Mouse (Mus musculus) layer of hippocampus, adult 9-10 months (tissue): ENCODE measurements around the gene Zfp952.
A peak's percentile ranks its signal among the peaks of the same experiment; 100 is the strongest.
"Not testable (repeated sequence)": the region's sequence is repeated elsewhere in the genome, so short reads cannot be mapped to it uniquely, and the experiment has no call there.

Source experiments
- DNase-seq: peaks from one replicate; pipeline ENCODE4 v3.0.0; 2022; ENCODE audit warnings: low spot score

Zfp952 gene

DNA sequence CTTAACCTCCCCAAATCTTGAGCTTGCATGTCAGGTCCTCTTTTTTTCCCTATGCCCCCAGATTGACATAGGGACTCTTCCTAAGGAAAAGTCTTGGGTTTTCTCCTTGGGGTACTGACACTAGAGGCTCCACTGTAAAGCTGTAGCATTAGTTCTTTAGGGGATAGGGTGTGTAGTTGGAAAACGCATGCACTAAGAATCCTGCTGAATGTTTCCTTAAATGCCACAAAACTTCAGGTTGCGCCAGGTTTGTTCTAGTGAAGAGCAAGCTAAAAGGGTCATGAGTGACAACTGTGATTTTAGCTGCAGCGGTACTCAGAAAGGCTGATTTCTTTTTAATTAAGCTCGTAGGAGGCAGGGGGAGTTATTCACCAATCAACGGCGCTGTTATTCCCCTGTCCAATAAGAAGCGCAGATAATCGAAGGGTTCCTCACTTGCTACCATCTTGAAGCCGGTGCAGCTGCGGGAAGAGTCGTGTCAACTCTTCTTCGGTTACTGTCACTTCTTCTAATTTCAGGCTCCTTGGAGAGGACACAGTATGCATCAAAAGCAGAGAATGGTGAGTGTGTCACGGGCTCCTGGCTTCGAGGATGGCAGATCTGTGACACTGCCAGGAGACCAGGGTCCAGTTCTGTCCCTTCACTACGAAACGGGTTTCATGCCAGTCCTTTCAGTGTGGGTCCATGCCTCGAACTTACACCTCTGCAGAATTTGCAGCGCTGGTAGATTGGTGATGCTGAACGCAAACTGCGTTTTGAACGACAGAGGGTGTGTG is at the start of gene Zfp952:
Gene Zfp952, plus strand, starts transcription at position 431 of the 776 bp plus-strand sequence.
- DNase-seq, result peak; percentile 93

DNA sequence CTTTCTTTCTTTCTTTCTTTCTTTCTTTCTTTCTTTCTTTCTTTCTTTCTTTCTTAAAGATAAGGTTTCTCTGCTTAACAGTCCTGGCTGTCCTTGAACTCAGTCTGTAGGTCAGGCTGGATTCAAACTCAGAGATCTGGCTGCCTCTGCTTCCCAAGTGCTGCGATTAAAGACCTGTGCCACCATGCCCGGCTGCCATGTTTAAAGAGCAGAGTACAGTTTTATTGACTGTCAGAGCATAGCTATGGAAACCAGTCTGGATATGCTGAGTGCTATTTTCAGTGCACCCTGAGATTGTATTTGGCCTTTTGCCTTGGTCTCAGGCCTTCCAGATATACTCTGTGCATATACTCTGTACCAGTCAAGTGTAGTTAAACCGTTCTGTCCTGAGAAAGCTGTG is 49.3 kb upstream of the Zfp952 start:
- DNase-seq, result no peak

DNA sequence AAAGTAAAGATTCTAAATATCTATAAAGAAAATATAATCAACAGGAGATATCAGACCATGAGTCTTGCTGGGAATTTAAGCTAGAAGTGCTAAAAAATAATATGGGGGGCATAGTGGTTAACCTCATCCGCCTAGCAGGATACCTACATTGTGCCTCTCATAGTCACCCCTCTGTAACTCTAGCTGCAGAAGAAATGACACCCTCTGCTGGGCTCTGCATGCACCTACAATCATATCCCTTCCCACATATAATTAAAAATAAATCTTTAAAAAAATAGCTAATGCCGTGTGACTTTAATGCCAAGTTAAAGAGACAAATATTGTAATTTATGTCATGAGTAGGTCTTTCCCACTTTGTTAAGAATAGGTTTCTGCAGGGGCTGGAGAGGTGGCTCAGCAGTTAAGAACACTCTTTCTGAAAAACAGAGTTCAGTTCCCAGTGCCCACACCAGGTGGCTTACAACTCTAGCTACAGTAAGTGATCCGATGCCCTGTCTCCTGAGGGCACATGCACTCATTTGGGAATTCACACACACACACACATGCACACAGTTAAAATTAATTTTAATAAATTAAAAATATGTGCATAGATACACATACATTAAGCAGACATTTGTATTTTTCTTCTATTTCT is 48.4 kb upstream of the Zfp952 start:
- no peak for DNase-seq

GRCm38 (mm10) chr17:32946716-32947115 is 46.2 kb upstream of the Zfp952 start:
- no peak for DNase-seq

- DNase-seq, result peak; percentile 80
These were observed 45.6 kb upstream of the Zfp952 start, which contains the start of gene Cyp4f13 for GRCm38 (mm10) chr17:32947215-32947914. TSS of gene Cyp4f13 (minus strand) at chr17:32947402.

GRCm38 (mm10) chr17:32950136-32950535 is 42.8 kb upstream of the Zfp952 start:
- no peak for DNase-seq

- no peak for DNase-seq
These were observed 41.9 kb upstream of the Zfp952 start for GRCm38 (mm10) chr17:32951006-32951405.

DNA sequence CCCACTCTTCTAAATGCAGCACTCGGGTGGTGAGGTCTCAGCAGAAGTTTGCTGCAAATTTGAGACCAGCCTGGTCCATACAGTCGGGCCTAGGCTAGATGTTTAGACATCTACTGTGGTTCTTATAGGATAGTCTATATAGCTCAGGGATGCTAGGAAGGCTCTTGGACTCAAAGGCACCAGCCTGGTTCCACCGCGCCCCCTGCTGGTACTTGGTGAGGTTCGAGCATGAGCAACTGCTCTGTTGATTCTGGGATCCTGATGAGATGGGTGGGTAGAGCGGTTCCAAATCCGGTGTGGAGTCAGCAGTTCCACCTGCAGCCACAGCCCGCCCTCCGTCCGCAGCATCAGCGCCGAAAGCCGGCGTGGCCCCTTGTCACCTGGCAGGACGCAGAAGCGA is 41.5 kb upstream of the Zfp952 start:
- peak; percentile 64 for DNase-seq

DNA sequence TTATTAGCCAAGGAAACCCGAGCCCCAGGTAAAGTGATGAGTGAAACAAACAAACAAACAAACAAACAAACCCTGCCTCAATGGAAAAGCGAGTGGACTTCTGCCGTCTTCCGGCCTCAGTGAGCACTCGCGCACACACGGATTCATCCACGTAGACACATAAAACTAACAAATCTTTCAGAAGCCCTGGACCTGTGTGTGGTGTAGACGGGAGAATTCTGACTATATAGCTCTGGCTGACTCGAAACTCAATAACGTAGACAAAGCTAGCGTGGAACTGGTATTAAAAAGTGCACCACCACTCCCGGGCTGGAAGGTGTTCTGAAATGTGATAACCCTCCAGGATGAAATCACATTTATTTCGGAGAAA is 27.7 kb upstream of the Zfp952 start:
- DNase-seq, result no peak

DNA sequence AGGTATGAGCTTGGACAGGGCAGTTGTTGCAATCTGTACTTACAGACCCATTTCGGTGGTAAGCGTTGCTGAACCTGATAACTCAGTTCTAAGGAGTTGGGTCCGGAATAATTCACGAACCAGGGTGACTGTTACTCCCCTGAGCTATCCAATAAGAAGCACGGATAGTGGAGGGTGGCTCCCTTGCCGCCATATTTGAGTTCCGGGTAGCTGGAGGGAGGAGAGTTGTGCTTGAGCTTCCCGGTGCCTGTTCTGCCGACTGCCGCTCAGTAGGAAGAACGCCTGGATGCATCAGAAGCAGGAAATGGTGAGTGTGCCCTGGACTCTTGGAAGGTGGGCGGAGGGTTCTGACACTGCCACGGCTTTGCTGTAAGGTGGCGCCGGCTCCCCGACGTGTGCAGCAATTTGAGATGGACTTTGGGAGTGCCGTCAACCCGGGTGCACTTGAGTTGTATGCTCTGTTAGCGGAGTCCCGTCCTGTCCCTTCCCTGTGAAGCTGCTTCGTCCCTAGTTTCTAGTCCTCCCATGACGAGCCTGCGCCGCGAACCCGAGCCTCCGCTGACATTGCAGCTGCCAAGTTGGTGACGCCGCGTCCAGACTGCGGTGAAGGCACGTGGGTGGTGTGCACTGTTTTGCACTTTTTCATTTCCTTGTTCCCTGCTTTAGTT is 27.2 kb upstream of the Zfp952 start, which contains the start of gene Zfp472:
Gene Zfp472, plus strand, starts transcription at position 192 of the 668 bp plus-strand sequence.
- DNase-seq, result peak; percentile 95

GRCm38 (mm10) chr17:32981361-32981760 is 11.6 kb upstream of the Zfp952 start:
- DNase-seq, result no peak

DNA sequence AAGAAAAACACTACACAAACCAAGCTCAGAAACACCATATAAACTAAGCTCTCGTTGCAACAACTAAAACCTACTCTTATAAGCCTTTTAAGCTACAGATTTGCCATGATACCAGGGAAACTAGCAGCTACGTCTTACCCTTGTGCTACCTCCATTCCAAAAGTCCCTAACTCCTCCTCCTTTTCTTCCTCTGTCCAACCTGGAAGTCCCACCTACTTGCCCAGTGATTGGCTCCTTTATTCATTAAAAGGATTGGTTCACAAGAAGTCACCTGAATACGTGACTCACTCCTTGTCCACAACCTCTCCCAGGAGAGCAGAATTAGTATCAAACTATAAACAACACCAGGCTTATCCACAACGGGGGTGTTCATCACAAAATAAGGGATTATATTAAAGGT is 6.6 kb upstream of the Zfp952 start:
- no peak for DNase-seq

GRCm38 (mm10) chr17:32991965-32992698 is 797 bp upstream of the Zfp952 start:
- DNase-seq, result no peak

- DNase-seq, result no peak
These were observed 5.6 kb downstream of the Zfp952 start for GRCm38 (mm10) chr17:32998492-32998891.

GRCm38 (mm10) chr17:33008337-33008736 is 15.4 kb downstream of the Zfp952 start:
- DNase-seq, result no peak

- DNase-seq, result not testable (repeated sequence)
These were observed 27.5 kb downstream of the Zfp952 start for GRCm38 (mm10) chr17:33020434-33020833.

DNA sequence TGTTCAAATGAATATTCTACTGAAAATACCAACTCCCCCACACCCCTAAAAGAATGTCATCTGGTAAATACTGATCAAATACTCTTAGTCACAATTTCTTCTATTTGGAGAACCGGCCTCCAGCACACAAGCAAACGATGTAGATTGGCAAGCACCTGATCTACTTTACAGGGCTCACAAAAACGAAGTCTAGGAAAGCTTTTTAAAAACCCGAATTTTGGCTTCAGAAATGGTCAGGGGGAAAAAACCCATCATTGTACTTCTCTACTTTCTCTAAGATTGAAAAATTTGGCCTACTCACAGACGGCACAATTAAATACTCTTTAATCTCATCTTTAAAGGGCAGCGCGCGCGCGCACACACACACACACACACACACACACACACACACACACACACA is 39.4 kb downstream of the Zfp952 start:
- no peak for DNase-seq

- DNase-seq, result peak; percentile 87
These were observed 40.3 kb downstream of the Zfp952 start, which contains the start of gene Zfp763 for GRCm38 (mm10) chr17:33032900-33033891. TSS of gene Zfp763 (minus strand) at chr17:33033402.
